Mouse (Mus musculus) liver, adult 2 months (tissue): ENCODE results near the gene Ptprn2. TPM values are rescaled to one million over a fixed set of nuclear protein-coding genes. Genes with fewer than 3 reads are reported as not detected.

Experiments used
- DNase-seq: peaks from one replicate; pipeline ENCODE4 v3.0.0-alpha.2; 2011; ENCODE audit warnings: low read depth, low spot score; ENCODE audit errors: extremely low read depth
- H3K27ac ChIP-seq: fragments of 200-500 bp; replicated peaks from 2 replicates; pipeline ENCODE4 v1.5.1; 2012; ENCODE audit warnings: low read depth, mild to moderate bottlenecking, control low read depth, inconsistent platforms, low read length; ENCODE audit not compliant: insufficient read depth
- H3K27me3 ChIP-seq: fragments of 200-500 bp; 2 replicates; pipeline ENCODE4 v1.6.1; 2012; ENCODE audit warnings: mild to moderate bottlenecking, moderate library complexity, low read length, inconsistent platforms; ENCODE audit not compliant: control insufficient read depth, insufficient read depth
- H3K36me3 ChIP-seq: fragments of 200-500 bp; 2 replicates; pipeline ENCODE4 v1.6.1; 2012; ENCODE audit warnings: low read length, inconsistent platforms; ENCODE audit not compliant: control insufficient read depth, insufficient read depth
- H3K4me1 ChIP-seq: fragments of 200-500 bp; 2 replicates; pipeline ENCODE4 v1.6.1; 2011; ENCODE audit warnings: low read length; ENCODE audit not compliant: control insufficient read depth, insufficient read depth
- H3K4me3 ChIP-seq: fragments of 200-500 bp; 2 replicates; pipeline ENCODE4 v1.5.1; 2011; ENCODE audit warnings: low read depth, mild to moderate bottlenecking, control low read depth, low read length, moderate library complexity; ENCODE audit not compliant: insufficient read depth
- H3K79me2 ChIP-seq: fragments of 200-500 bp; 2 replicates; pipeline ENCODE4 v1.6.1; 2012; ENCODE audit warnings: inconsistent platforms, mild to moderate bottlenecking, low read length, moderate library complexity; ENCODE audit not compliant: control insufficient read depth, insufficient read depth
- H3K9ac ChIP-seq: fragments of 200-500 bp; 2 replicates; pipeline ENCODE4 v1.6.1; 2012; ENCODE audit warnings: low read depth, mild to moderate bottlenecking, control low read depth, inconsistent platforms, low read length
- CTCF ChIP-seq: fragments of 200-500 bp; IDR thresholded peaks from 2 replicates; pipeline ENCODE4 v1.5.1; 2011; ENCODE audit warnings: low read depth, low read length, control low read depth
- POLR2A ChIP-seq: fragments of 200-500 bp; IDR thresholded peaks from 2 replicates; pipeline ENCODE4 v1.6.1; 2011; ENCODE audit warnings: low read length, control low read depth; ENCODE audit not compliant: insufficient read depth; ENCODE audit errors: extremely low read depth
- WGBS: fragments of 180-500 bp; shearing (Covaris S2); methylation state at CpG from one replicate; pipeline ENCODE4 v1.1.7; 2018; 5-methylcytosine and 5-hydroxymethylcytosine counted together
- polyA plus RNA-seq: library from polyadenylated mRNA; depleted of rRNA; stranded (reverse); fragments of >200 nt; gene quantifications from 2 replicates; pipeline ENCODE4 v1.2.3, GENCODE M21; 2012
- total RNA-seq: library from RNA; depleted of rRNA; stranded (reverse); fragments of >200 nt; gene quantifications from 2 replicates; pipeline ENCODE4 v1.2.3, GENCODE M21; 2014

Gene Ptprn2
- total and polyA plus RNA-seq, 2 experiments: 0.06 TPM; not detected in 1

GRCm38 (mm10) chr12:117160211-117160891 is 674.8 kb downstream of the Ptprn2 start:
- H3K4me1 ChIP-seq: no peaks in the 10 kb centered on the region
- DNase-seq: no peak
- WGBS: 7% methylated on average over 30 of the region's 30 CpGs
- no peaks in the 10 kb centered on the region for H3K79me2 ChIP-seq
- no peak overlapping the region for H3K27ac ChIP-seq
- no peaks in the 10 kb centered on the region for H3K36me3 ChIP-seq
- no peak overlapping the region for H3K9ac ChIP-seq
- H3K4me3 ChIP-seq: no peak overlapping the region
- TF ChIP-seq CTCF (no peak), POLR2A (no peak)
- peaks cover 12% of the 10 kb centered on the region; the same call in 1 of the 2 replicates for H3K27me3 ChIP-seq

GRCm38 (mm10) chr12:117162180-117162579 is 676.7 kb downstream of the Ptprn2 start:
- TF ChIP-seq POLR2A: no peak
- TF ChIP-seq CTCF: no peak
- Histone ChIP-seq H3K9ac (no peak overlapping the region), H3K27ac (no peak overlapping the region), H3K36me3 (no peaks in the 10 kb centered on the region), H3K4me1 (no peaks in the 10 kb centered on the region), H3K27me3 (peaks cover 9% of the 10 kb centered on the region; the same call in 1 of the 2 replicates), H3K4me3 (no peak overlapping the region), H3K79me2 (no peaks in the 10 kb centered on the region)
- 59% methylated on average over 3 of the region's 3 CpGs for WGBS
- DNase-seq: no peak

DNA sequence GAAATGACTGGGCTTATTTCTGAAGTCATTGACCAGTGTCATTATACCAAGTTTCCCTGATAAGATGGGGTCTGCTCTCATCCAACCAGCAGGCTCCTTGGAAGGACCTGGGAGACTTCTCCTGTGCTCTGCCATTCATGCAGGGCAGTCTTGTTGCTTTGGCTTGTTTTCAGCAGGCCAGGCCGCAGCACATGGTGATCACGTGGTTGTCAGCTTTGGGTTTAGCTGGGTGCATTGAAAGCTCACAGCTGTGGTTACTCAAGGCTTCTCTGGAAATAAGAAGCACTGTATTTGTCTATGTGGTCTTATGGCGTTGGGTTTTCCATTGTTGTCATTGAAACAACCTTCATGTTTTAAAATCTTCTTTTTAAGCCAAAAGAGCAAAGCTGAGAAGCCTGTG is 678.3 kb downstream of the Ptprn2 start:
- Histone ChIP-seq H3K4me3 (no peak overlapping the region), H3K36me3 (no peaks in the 10 kb centered on the region), H3K27me3 (peaks cover 9% of the 10 kb centered on the region; the same call in 1 of the 2 replicates), H3K4me1 (no peaks in the 10 kb centered on the region), H3K27ac (no peak overlapping the region), H3K79me2 (no peaks in the 10 kb centered on the region), H3K9ac (no peak overlapping the region)
- TF ChIP-seq POLR2A (no peak), CTCF (no peak)
- WGBS: 66% methylated on average over 3 of the region's 3 CpGs
- DNase-seq: no peak

DNA sequence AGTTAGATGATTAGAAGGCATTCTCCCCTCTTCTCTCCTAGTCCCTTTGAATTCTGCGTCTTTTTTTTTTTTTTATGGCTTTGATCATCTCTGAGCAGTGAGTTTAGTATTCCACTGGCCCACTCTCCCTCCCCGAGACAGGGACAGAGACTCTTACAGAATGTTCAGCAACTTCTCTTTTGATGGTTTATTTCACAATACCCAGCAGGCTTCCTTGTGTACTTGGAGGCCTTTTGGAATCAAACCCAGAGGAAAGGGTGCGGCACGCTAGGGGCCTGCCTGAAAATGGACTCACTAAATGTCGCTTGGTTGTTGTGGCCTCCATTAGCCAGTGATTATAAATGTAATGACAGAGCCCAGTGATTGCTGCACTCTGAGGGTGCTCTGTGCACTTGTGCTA is 680.7 kb downstream of the Ptprn2 start:
- WGBS: 80% methylated on average over 5 of the region's 5 CpGs

DNA sequence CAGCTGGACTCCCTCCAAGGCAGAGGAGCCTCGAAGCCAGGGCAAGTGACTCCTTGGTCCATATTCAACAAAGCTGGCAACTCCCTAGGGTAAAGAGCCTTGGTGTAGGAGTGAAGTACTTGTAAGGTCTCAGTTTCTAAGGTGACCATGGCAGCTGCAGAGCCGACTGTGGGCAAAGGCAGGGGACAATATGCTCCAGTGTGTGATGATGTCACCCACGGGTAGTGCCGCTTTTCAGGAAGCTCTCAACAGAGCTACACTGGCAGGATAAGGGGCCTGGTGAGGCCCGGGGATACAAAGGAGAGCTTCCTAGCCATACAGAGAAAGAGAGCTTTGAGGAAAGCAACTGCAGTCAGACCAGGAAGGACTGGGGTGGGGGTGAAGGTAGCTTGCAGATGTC is 684.1 kb downstream of the Ptprn2 start:
- H3K4me1 ChIP-seq: no peaks in the 10 kb centered on the region

More for the DNA sequence above, 680.7 kb downstream of the Ptprn2 start:
- Histone ChIP-seq H3K79me2 (no peaks in the 10 kb centered on the region), H3K4me1 (no peaks in the 10 kb centered on the region), H3K4me3 (no peak overlapping the region), H3K27ac (no peak overlapping the region), H3K27me3 (no peaks in the 10 kb centered on the region), H3K9ac (no peak overlapping the region), H3K36me3 (no peaks in the 10 kb centered on the region)
- TF ChIP-seq POLR2A (no peak), CTCF (no peak)
- no peak for DNase-seq

DNA sequence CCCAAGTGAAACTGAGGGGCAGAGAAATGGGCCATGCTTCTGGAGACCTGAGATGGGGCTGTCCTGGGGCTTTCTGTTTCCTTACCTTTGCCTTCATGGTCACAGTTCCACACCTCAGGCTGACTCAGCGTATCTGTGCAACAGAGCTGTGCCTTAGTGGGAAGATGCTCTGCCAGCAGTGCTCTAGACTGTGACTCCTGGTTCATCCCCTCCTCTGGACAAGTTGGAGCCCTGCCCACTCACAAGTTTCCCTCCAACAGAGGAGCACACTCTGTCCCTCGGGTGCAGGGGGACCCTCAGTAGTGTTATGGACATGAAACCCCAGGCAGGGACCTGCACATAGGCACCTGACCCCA is 687.0 kb downstream of the Ptprn2 start:
- H3K27me3 ChIP-seq: no peaks in the 10 kb centered on the region
- no peak overlapping the region for H3K4me3 ChIP-seq
- H3K79me2 ChIP-seq: no peaks in the 10 kb centered on the region
- no peaks in the 10 kb centered on the region for H3K4me1 ChIP-seq
- H3K36me3 ChIP-seq: no peaks in the 10 kb centered on the region
- H3K27ac ChIP-seq: no peak overlapping the region
- H3K9ac ChIP-seq: no peak overlapping the region
- TF ChIP-seq POLR2A (no peak), CTCF (no peak)
- 57% methylated on average over 2 of the region's 2 CpGs for WGBS
- DNase-seq: no peak

More for the DNA sequence above, 684.1 kb downstream of the Ptprn2 start:
- no peak overlapping the region for H3K27ac ChIP-seq
- WGBS: 68% methylated on average over 5 of the region's 5 CpGs
- no peak overlapping the region for H3K4me3 ChIP-seq
- no peaks in the 10 kb centered on the region for H3K36me3 ChIP-seq
- H3K27me3 ChIP-seq: no peaks in the 10 kb centered on the region
- no peaks in the 10 kb centered on the region for H3K79me2 ChIP-seq
- DNase-seq: no peak
- TF ChIP-seq CTCF: no peak
- TF ChIP-seq POLR2A: no peak
- H3K9ac ChIP-seq: no peak overlapping the region
